Mouse (Mus musculus) central nervous system, embryonic 14 days (tissue): ENCODE data around the gene Il3. TPM values are rescaled to one million over a fixed set of nuclear protein-coding genes. Genes with fewer than 3 reads are reported as not detected.

Experiments used
- polyA plus RNA-seq: library from polyadenylated mRNA; depleted of rRNA; stranded (reverse); fragments of >200 nt; gene quantifications from 2 replicates; pipeline ENCODE4 v1.2.3, GENCODE M21; 2012; rRNA removed

Gene Il3
- not detected in 2 replicates for polyA plus RNA-seq

DNA sequence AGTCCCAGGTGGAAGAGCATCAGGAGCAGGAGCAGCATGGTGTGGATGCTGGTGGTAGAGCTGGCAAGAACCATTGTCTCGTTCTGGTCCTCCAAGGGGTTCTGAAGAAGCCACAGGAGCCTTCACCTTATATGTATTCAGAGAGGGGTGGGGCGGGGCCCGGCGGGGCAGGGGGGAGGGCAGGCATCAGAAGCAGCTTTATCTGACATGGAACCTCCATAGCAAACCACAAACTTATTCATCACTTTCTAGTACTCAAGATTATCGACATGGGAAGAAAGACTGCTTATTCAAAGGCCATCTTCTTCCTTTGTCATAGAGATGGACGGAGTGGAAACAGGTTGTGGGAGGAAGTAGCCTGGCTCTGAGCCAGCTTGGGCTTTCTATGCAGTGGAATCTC is at the start of gene Il3:
TSS of gene Il3 (minus strand) at position 101 of the 400 bp plus-strand sequence.

DNA sequence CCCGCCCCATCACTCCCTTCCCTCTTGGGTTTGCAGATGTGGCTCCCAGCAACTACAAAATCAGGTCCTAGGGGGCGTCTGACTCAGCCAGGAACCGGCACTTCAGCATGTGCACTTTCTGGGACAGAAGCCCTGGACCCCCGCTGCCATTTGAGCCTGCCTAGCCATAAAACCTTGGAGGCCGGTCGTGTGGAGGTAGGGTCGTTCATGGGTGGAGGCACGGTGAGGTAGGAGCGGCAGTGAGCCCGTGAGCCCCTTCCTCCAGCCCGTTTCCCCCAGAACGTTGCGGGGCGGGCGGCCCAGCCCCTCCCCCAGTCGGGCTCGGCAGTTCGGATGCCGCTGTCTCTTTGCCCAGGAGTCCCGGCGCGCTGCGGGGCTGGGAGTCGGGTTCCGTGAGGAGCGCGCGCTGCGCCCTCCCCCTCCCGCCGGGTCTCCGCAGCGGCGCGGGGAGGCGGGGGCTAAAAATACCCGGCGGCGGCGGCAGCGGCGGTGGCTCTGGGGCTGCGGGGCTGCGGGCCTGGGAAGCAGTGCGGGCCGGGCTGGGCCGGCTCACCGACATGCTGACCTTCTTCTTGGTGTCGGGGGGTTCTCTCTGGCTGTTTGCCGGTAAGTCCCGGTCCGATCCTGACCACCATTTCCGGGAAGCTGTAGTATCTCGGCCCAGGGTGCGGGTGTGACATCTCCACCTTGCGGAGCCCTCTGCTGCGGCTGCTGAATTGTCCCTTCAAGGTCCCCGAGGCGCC is 36.8 kb upstream of the Il3 start, which contains the start of gene Acsl6:
TSS of gene Acsl6 (plus strand) at position 71 of the 743 bp plus-strand sequence.

DNA sequence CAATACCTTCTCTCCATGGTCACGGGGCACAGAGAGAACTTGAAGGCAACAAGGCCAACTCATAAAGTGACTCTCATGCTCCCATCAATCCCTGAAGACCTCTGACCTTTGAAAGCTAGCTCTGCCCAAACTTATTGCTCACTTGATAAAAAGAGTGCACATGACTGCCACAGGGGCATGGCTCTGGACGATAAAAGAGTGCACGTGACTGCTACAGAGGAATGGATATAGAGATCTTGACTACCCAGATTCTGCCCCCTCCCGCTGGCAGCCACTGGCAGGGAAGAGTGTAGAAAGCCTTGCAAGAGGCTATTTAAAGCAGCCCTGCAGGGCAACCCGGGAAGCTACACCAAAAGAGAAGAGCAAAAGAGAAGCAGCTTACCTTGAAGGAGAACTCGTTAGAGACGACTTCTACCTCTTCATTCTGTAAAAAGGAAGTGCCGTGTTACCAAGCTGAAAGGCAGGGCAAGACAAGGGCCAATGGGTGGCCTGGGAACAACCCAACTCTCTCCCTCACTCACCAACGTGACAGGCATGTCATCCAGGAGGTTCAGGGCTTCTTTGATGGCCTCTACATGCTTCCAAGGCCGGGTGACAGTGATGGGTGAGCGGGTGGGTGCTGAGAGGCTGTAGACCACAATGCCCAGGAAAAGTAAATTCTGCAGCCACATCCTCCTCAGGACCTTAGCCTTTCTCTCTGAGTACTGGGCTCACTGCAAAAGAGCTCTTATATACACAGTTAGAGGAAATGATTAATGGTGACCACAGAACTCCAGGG is 17.9 kb downstream of the Il3 start, which contains the start of gene Csf2:
TSS of gene Csf2 (minus strand) at position 728 of the 778 bp plus-strand sequence.

Other genes starting within 250 kb of the Il3 start
- 1.4 and 2.2 TPM in 2 replicates for gene Slc22a4, start 239.2 kb downstream of the Il3 start, polyA plus RNA-seq
- 32.0 and 37.8 TPM in 2 replicates for gene Pdlim4, start 198.3 kb downstream of the Il3 start, polyA plus RNA-seq
- gene P4ha2, start 167.2 kb downstream of the Il3 start, polyA plus RNA-seq: 14.7 and 31.3 TPM in 2 replicates
- gene Csf2, start 17.6 kb downstream of the Il3 start, polyA plus RNA-seq: not detected in 2 replicates
- 42.2 and 46.1 TPM in 2 replicates for gene Acsl6, start 36.5 kb upstream of the Il3 start, polyA plus RNA-seq
- gene Meikin, start 103.4 kb upstream of the Il3 start, polyA plus RNA-seq: not detected in 2 replicates
- gene Fnip1, start 170.9 kb upstream of the Il3 start, polyA plus RNA-seq: 8.6 and 9.0 TPM in 2 replicates